Mouse (Mus musculus) T-helper 2 cell (primary cell): ENCODE measurements around the gene Kcnj13.

Experiments used
- in situ Hi-C: fragments of 300-600 bp; cut with MboI, MseI; formaldehyde crosslinking; loops from one replicate; pipeline ENCODE4 v1.15.1; 2025; ENCODE audit warnings: high pct_unique_total_duplicates

Kcnj13 gene

DNA sequence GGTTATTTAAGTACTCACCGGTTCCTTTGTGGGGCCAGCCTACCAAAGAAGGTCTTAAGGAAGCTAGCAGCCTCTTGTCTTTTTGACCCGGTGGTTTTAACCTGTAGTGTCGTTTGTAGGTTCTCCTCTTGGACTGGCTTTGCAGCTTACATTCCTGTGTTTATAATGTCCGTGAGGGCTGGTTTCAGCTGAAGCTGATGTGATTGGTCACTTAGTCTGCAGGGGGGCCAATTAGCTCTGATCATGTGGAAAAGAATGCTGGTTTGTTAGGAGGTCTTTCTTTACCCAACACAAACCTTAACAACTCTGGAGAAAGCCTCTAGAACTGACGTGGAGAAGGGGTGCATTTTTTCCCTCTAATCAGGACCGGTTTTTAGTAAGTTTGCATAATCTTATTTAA, at the start of gene Kcnj13:
Kcnj13 (minus strand) TSS at position 136 of the 400 bp plus-strand sequence.
- in situ Hi-C loops, result no loop called here

DNA sequence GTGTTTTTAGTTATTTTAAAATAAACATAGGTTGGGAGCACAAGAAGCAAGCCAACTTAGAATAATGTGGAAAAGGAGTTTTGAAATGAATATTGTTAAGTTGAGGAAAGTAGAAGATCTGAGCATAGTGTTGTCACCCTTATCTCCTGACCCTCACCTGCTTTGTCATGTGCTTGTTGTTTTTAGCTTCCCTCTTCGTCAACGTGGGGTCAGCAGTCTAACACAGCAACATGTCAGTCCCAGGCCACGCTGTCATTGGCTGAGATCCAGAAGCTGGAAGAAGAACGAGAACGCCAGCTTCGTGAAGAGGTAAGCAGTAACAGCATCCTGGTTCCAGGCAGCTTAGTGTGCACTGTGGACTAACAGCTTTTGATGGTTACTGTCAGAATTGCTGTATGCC, 42.1 kb upstream of the Kcnj13 start:
- in situ Hi-C loops, result no loop called here

DNA sequence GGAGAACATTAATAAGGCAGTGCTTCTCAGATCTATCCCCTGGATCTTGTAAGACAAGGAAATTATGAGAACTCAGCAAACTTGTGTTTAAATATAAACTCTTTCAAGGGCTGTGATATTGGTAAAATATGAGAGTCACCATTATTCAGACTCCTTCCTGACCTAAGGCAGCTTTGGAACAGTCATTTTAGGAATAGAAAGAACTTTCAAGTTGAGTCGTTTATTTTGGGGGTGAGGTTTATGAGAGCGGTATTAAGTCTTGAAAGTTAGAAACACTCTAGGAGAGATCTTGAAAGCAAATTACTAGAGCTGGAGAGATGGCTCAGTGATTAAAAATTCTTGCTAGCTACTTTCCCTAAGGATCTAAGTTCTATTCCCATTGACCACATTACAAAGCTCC, 40.6 kb upstream of the Kcnj13 start:
- in situ Hi-C loops, result no loop called here

DNA sequence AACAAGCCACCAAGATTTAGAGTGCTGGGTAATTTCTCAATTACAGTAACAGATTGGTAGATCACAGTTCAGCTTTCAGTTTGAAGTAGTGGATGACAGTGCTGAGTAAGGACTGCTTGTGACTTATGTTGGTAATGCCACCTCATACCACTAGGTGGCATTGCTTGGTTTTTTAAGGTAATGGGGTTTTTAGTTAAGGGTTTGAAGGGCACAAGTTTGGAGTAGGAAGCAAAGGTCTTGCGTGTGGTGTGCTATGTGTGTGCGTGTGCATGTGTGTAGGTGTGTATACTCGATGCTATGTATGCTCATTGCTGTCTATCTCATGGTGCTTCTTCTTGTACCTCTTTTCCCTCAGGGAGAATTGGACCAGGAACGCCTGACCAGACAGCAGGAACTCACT, 24.2 kb upstream of the Kcnj13 start:
- in situ Hi-C loops, result loop anchor here (10.0 kb wide), 1 partner anchor 174 kb away; no protein-coding TSS in a partner anchor

DNA sequence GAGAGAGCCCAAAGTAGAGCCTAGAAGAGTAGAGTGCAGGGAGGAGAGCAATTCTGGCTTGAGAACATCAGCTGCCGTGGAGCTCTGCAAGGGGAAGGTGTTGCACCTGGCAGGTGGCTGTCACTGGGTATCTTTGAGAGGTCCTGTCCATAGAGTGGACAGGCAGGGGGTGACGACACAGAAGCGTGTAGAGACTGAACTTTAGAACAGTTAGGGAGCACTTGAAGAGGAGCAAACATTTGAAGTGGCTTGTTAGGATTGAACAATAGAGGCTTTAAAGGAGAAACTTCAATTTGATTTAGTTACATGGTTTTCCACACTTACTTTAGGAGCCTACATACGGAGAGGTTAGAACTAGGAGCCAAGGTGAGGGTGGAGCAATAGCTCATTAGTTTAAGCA, 14.9 kb upstream of the Kcnj13 start:
- in situ Hi-C loops, result no loop called here

DNA sequence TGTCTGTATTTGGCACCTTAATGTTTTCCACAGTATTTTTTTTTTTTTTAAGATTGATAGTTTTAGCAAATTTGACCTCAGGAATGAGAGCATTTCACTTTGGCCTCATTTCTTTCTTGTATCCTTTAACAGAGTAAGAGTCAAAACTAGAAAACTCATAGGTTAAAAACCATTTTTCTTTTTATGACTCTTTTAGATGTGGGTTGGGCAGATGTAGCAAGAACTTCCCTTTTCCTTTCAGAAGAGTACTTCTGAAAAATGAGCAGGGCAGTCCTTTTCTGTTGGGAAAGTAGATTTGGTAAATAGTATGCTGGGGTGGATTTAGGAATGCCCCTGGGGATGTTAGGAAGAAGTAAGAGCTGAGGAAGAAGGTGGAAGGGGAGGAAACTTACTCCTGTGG, 11.5 kb upstream of the Kcnj13 start:
- in situ Hi-C loops, result no loop called here

DNA sequence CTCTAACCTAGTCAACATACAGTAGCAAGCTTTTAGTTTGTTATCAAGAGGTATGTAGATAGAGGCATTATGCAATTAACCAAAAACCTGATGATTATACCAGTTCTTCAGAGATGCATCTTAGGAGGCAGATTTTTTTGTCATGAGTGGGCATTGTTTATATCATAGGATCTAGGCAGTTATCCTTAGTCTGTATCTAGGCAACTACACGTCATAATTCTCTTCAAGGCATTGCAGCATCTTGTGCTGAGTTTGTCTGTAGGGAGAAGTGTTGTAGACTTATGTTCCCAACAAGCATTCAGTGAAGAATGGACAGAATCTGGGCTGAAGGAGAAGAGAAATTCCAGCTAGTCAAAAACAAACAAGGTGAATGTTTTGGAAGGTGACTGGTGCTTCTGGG, 10.2 kb upstream of the Kcnj13 start:
- in situ Hi-C loops, result no loop called here

DNA sequence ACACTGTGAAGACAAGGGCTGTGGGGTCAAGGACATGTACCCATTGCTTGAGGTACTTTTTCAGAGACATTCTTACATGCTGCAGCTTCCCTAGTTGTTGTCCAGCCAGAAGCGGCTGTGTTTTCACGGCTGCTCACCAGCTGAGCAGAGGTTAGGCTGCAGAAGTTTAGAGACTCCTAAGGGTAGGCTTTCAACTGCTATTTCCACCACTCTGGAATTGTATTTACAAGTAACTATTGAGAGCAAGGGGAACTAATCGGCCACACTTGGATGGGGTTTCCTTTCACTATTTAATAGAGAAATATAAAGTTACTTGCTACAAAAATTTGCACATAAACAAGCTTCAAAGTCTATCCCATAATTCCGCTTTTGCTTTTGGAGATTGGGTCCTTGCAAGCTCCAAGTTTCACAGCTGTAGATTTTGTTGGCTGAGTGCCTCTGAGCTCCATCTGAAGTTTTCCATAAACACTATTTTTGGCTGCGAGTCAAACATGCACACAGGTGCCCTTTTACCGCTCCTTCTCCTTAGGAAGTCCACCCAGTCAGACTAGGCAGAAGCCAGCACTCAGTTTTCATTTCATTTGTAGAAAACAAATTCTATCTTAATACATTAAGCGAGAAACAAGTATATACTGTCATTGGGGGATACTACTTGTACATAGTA, 2.5 kb upstream of the Kcnj13 start:
- in situ Hi-C loops, result no loop called here

DNA sequence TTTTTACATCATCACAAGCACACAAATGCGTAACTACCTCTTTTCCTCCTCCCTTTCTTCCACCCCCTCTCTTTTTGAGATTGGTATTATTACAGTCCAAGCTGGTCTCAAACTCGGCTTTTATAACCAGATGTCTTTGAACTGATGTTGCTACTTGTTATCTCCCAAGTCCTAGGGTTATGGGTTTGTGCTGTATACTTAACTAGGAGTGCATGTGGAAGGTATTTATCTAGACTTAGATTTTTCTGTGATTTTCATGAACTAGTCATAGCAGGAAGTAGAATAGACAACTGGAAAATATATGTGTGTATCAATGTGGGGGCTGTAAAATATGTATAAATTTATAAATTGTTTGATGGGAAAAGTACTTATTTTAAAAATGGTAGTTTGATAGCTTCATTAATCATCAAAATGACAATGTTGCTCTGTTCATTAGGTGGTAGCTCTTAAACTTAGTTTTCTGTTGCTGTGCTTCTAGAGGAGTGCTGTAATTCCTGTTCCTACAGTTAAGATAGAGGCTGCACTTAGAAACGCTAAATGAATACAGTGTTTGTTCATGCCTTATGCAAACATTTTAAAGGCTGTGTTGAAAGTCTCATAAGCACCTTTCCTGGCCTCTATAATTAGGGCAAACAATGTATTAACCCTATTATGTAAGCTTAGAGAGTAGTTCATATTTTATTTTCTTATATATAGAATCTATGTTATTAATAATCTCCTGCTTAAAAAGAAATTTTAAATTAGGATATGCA, 909 bp downstream of the Kcnj13 start:
- in situ Hi-C loops, result no loop called here

DNA sequence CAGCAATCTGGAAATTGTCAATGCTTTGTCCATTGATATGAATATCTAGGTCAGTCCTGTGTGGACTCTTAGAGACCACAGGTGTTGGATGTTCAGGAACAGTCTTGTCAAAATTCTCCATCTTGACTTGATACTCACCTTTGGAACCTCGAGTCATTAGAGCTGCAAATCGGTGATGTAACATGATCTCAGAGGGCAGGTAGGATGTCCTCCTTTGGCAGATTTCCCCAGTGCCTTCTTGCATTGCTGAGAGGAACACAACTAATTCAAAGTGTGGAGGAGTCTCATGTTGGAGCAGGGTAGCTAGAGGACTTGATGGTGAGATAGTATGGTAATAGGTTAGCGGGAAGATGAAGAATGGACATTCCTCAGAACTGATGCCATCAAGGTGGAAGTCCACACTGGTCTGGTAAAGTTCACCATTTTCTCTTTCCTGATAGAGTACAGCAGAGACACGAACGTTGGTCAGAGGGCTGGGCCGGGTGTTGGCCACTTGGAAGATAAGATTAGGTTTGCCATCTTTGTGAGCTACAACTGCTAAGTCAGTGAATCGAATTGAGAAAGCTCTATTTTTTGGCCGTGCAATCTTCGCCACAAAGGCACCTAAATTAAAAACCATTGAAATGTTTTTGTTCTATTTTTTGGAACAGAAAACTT, 8.0 kb downstream of the Kcnj13 start:
- in situ Hi-C loops, result no loop called here

DNA sequence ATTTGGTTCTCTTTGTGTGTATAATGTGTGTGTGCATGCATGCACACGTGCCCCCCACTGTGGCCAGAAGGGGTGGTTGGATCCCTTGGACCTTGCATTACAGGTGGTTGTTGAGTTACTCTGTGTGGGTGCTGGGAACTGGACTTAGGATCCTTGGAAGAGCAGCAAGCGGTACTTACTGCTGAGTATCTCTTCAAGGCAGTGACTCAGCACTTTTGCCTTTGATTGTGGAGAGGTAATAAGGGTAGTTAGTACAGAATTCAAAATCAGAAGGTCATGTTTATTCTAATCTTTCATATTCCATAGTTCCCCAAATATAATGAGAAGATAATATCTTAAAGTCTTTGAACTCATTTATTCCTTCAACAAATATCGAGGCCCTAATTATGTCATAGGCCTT, 13.4 kb downstream of the Kcnj13 start:
- in situ Hi-C loops, result no loop called here

DNA sequence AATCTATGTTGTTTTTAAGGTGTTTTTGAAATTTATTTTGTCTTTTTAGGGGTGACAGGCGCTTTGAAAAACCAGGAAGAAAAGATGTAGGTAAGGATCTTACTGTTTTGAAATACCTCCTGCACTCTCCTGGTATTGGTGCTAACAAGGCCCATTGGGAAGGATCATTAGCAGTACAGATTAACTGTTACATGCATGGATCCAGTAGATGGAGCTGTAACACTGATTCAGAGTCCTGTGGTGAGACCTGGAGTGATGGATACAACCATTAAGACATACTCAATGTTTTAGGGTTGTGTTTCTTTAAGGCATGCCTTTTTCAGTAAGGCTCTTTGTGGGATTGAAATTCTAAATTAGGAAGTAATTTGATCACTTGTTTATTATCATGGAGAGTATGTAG, 14.6 kb downstream of the Kcnj13 start:
- in situ Hi-C loops, result no loop called here

DNA sequence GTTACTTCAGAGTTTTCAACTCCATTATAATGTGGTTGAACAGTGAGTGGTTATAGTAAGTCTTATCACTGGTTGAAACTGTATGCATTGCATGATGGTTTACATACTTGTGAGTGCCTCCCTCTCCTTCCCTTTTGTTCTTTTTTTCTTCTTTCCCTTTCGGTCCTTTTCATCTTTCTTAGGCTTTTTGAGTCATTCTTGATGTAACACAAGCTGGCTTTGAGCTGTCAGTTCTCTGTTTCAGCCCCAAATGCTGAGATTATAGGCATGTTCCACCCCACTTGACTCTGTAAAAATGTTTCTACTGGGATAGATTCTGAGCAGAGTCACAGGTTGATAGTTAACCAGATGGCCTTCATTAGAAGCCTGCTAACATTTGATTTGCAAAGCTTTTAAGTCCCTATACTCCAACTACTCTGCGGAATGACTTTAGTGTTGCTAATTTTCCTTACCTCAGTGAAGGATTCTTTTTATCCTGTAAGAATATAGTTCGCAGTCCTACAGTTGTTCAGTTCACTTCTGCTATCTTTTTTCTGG, 16.4 kb downstream of the Kcnj13 start:
- in situ Hi-C loops, result no loop called here

DNA sequence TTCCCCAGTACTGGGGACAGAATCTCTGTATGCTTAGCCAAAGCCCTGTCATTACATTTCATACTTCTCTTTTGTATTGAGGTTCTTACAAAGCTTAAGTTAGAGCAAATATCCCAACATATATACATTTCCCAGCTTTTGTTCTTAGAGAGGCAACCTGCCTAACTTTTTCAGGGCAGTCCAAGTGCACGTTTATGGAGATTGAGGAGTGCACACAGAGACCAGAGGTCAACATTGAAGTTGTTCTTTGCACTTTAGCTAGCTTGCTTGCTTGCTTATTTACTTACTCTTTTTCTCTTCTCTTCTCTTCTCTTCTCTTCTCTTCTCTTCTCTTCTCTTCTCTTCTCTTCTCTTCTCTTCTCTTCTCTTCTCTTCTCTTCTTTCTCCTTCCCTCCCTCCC, 34.3 kb downstream of the Kcnj13 start:
- in situ Hi-C loops, result no loop called here

DNA sequence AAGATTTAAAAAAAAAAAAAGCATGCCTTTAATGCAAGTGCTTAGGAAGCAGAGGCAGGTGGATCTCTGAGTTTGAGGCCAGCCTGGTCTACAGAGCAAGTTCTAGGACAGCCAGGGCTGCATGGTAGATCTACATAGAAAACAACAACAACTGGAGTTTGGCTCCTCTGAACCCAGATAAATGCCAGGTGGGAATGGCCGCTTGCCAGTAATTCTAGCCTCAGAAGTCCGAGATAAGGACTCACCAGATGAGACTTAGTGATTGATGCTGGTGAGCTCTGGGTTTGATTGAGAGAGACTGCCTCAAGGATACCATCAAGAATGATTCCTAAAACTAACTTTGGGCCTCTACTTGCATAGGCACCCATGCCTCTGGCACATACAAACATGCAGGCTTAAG, 44.0 kb downstream of the Kcnj13 start:
- in situ Hi-C loops, result no loop called here
